Mouse (Mus musculus) left cerebral cortex, postnatal 4 days (tissue): ENCODE results near the gene Cdh13. TPM values are rescaled to one million over a fixed set of nuclear protein-coding genes. Genes with fewer than 3 reads are reported as not detected.

Source experiments
- DNase-seq: peaks from one replicate; pipeline ENCODE4 v3.0.0-alpha.2; 2022
- intact Hi-C: fragments of 180-260 bp; cut with DNase I; formaldehyde crosslinking; loops from one replicate; pipeline ENCODE4 v1.15.1; 2025
- total RNA-seq, 2 experiments: library from RNA; stranded (reverse); gene quantifications; 2 replicates each; pipeline ENCODE4 v1.2.3; 2021

Cdh13 gene
- total RNA-seq, 2 experiments from 2014 or later: 173 to 179 TPM

GRCm38 (mm10) chr8:118376791-118377190, 93.3 kb downstream of the Cdh13 start:
- peak; percentile 25 for DNase-seq
- intact Hi-C loops: no loop called here

DNA sequence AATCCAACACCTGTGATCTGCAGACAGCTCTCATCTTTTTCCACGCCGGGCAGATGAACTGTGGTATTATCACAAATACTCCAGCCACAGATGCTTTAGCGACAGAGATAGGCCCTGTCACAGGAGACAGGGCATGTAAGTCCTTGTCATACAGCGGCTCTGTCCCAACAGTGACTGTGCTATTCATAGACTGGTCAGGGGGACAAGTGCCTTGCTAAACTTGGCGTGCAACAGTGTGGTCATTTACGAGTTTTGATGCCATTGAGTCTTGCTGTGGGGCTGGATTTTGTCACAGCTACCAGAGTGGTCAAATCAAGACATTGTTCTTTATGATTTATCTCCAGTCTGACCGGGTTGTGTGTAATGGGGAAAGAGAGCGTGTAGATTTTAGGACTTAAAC, 95.5 kb downstream of the Cdh13 start:
- DNase-seq: no peak
- intact Hi-C loops: no loop called here

GRCm38 (mm10) chr8:118379657-118380056, 96.1 kb downstream of the Cdh13 start:
- intact Hi-C loops: no loop called here
- DNase-seq: peak; percentile 48

- intact Hi-C loops: no loop called here
- no peak for DNase-seq
Observed at GRCm38 (mm10) chr8:118380058-118380457, 96.5 kb downstream of the Cdh13 start.

DNA sequence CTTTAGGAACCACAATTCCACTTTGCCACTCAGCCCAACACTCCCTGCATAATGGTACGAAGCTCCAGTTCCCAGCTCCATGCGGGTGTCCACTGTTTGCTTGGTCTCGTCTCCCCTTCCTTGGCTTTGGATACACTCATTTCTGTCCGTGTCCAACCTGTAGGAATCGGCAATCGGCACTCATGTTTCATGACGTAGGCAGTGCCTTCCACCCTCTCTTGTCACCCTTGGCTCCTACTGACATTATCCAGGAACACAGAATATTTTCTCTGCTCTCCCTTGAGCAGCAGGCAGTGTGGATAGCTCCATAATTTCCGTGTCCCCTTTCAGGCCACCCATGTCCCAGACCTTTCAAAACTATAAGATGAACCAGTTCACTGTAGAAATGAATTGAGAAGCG, 97.2 kb downstream of the Cdh13 start:
- intact Hi-C loops: no loop called here

DNA sequence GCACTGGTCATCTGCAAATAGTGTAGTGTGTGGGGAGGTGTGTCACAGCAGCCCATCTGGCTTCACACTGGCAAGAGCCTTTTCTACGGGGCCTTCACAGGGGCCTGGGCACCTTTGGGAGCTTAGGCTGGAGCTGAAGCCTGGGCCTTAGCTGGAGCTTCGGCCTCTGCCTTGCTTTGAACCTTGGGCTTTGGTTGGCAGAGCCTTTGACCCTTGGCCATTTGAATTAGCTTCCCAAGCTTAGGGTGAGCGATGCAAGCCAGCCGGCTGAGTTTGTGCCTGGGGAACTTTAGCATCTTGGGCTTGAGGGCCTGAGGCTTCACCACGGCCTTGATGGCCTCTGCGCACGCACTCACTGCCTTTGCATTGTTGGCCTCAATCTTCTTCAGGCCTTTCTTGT, 98.1 kb downstream of the Cdh13 start:
- intact Hi-C loops: no loop called here
- DNase-seq: no peak

More for the DNA sequence above, 97.2 kb downstream of the Cdh13 start:
- DNase-seq: no peak

- no peak for DNase-seq
- intact Hi-C loops: no loop called here
Observed at GRCm38 (mm10) chr8:118384314-118384713, 100.8 kb downstream of the Cdh13 start.

DNA sequence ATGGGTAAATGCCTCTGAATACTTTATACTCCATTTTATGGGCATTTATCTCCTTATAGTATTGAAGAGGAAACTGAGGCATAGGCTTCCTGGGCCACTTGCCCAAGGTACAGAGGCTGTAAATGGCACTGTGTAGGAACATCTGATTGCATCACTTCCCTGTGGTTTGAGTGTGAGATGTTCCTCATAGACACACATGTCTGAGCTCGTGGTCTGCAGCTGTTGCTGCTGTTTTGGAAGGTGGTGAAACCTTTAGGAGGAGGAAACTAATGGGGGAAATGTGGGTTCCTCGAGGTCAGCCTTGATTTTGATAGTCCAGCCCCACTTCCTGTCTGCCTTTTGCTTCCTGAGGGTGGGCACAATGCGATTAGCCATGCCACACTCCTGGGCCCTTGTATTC, 105.9 kb downstream of the Cdh13 start:
- no peak for DNase-seq
- intact Hi-C loops: no loop called here

GRCm38 (mm10) chr8:118393909-118394650, 110.5 kb downstream of the Cdh13 start:
- DNase-seq: no peak
- intact Hi-C loops: no loop called here

DNA sequence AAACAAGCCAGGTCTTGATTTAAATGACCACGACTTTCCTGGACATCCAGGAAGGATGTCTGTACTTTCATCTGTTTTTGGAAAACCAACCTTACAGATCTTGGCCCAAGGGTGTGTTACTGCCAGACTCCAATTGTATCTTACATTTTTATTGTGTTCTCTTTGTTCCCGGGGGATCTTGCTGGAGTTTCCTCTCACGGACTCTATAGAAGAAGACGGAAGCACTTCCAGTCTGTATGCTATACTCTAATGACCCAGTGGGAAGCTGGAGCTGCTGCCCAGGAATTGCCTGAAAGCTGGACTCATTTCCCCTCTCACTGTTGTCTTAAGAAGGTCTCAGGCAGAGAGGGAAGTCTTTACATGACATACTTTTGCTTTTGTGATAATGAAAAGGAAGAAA, 111.6 kb downstream of the Cdh13 start:
- DNase-seq: no peak
- intact Hi-C loops: no loop called here

DNA sequence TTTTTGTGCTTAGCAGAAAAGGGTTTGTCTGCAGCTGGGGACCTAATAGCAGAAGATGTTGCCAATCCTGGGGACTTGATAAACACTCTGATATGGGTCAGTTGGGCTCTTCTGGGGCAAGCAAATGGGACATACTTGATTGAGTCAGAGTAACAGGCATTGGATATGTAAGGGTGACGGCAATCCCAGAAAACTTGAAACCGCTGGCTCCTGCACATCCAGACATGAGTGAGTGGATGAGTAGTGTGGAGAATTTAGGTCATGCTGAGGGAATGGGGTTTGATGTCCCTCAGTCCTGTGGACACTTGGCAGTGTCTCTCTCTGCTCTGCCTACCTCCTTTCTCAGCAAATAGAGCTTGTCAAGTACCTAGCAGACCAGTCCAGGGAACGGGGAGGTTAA, 121.3 kb downstream of the Cdh13 start:
- no peak for DNase-seq
- intact Hi-C loops: no loop called here

- DNase-seq: no peak
- intact Hi-C loops: no loop called here
Observed at GRCm38 (mm10) chr8:118407322-118407721, 123.8 kb downstream of the Cdh13 start.

- no peak for DNase-seq
- intact Hi-C loops: no loop called here
Observed at GRCm38 (mm10) chr8:118409396-118409795, 125.9 kb downstream of the Cdh13 start.

DNA sequence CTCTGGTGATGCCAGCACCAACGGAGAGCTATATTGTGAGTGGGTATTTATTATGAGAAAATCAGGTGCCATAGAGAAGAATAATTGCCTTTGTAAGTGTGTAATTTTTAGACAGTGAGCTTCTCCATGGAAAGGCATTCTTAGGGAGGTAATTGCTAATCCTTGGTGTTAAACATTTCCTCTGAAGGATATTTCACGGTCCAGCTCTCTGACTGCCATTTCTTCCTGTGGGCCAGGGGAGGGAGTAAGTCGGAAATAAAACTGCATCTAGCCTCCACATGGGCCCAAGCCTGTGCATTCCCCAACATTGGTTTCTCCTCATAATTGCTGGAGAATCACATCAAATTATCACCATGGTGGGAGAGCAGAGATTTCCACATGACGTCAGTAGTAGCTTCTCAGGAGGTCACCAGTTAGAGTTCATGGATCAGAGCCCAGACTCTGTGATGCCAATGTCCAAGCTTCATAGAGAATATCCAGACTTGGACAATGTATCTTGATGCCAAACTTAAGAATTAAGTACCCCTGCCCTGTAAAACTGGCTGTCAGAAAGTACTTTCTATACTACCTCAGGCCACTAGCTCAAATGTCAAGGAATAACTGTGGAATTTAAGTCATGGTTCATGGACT, 126.9 kb downstream of the Cdh13 start:
- no peak for DNase-seq
- intact Hi-C loops: no loop called here

DNA sequence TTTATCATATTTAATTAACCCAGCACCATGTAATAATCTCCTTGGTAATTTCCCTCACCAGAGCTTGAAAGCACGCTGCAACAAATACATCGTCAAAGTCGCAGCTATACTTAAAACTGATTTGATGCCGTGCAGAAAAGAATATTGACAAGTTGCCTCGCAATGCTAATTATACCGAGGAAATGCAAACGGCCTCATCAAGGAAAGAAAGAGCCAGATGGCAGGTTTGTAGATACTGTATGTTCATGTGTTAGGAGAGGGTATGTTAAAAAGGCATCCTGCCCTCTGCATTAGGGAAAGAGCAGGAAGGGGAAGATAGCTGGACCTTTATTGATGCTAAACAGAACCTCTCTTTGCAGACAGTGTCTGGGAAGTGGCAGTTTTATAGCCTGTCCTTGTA, 132.1 kb downstream of the Cdh13 start:
- DNase-seq: no peak
- intact Hi-C loops: no loop called here

DNA sequence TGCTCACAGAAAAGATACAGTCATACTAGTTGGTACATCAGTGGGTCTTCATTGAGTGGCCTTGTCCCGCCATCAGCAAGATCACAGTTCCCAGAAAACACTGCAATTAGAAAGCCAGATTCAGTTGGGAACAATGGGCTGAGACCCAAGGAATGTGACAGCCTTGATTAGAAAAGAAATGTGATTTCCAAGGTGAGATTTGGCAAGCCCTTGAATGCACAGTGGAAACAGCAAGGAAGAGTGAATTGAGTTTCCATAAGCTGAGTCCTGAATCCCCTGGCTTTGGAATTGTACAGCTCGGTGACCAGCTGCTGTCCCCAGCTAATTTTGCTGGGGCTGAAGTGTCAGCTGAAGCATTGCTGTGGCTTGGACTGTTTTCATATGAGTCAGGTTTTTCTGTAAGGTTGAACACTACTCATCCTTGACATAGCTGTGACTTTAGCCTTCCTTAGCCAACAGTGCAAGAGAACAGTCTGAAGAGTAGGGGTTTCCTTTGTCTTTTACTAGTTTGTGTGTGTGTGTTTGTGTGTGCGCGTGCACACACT, 133.3 kb downstream of the Cdh13 start:
- DNase-seq: no peak
- intact Hi-C loops: no loop called here

DNA sequence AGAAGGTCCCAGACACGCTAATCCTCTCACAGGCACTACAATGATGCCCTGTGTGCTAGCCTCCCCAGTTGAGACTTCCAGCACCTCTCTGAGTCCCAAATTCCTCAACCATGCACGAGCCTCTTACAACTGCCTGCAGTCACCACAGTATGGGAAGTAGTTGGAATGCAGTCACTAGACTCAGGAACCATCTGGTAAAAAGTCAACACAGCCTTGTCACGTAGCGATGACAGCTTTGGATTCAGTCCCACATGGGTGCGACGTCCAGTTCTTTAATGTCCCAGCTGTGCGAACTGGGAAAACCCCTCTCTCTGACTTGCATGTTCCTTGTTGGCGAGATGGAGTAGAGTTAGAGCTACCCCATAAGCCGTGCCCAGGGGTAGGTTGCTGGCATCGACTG, 139.1 kb downstream of the Cdh13 start:
- intact Hi-C loops: no loop called here
- DNase-seq: no peak

DNA sequence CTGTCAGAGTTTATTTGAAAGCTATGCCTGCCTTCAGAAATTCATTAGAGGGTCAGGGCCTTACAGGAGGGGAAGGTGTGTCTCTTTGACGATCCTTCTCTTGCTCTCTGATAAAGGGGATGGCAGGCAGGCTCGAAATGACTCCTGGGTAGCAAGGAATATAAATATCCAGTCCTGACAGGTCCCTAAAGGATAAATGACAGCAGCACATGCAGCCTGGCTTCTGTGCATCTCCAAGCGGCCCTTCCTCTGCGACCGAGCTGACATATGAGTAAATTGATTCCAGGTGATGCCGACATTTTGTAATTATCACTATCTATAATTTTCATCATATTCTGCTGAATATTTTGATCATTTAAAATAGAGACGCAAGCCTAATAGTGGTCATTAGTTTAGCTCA, 145.4 kb downstream of the Cdh13 start:
- DNase-seq: no peak
- intact Hi-C loops: no loop called here

DNA sequence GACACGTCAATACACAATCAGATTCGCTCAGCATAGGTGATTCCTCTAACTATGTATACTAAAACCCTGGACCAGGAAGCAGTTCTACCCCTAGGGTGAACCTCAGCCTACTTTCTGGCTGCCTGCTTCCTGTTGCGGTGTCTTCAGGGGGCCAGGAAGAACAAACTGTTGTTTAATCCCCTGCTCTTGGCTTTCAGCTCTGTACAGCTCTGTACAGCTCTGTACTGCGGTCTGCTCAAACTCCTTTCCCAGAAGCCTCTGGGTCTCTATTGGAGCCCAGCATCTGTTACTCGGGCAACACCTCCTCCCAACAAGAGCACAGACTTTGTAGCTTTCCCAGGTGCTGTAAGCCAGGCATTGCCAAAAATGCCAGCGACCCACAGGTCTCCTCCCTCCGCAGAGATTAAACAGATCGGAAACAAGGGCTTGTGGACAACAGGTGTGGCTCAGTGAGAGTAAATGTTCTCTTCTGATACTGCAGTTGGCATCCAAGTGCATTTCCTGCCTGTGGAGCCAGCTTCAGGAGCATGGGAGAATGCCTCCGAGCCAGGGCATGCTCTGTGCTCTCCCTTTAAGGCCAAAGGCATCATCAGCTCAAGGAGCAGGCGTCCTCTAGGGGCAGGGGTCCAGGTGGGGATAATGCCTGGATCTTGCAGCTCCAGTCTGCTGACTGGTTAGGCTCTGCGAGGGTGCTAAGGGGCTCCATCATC, 148.4 kb downstream of the Cdh13 start:
- DNase-seq: no peak
- intact Hi-C loops: no loop called here

DNA sequence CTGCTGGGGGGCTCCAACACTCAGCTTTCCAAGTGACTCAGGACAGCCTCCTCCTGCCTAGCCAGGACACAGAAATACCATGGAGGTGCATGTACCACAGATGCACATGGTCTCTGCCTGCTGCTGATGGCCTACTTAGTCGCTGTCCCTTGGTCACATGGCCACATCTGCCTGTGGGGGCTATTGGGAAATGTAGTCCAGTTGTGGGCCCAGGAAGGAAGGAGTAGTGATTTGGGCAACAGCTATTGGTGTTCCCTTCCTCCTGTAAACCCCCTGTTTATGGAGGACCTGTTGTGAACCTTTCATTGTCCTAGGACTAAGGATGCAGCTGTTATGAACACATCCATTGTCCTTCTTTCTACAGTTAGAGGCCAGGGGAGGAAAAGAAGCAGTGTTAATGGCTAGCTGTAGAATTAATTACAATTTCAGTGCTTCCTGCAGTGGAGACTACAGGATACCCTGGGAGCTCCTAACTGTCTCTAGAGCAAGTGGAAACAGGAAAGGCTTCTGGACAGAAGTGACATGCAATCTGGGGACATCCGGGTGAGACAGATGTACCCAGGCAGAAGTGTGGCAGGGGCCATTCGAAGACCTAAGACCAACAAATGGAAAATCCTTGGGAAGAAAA, 150.1 kb downstream of the Cdh13 start:
- intact Hi-C loops: no loop called here
- DNase-seq: no peak

DNA sequence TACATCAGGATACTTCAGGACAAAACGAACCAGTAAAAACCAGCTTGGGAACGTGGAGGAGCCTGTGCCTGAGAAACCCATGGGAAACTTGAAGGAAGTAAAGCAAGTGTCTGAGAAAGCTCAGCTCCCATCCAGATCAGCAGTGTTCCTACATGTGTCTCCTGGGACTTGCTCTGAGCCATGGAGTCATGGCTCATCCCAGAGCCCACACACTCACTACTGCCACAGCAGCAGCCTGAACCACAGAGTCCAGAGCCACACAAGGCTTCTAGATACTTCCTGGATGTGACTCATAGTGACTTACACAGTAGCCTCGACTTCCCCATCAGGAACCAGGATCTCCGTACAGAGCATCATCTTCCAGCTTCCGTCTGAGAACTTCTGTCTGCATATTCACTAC, 153.2 kb downstream of the Cdh13 start:
- no peak for DNase-seq
- intact Hi-C loops: no loop called here
